Comparison of ENCODE assay signal across 14 mouse cellular contexts in genomic region chr17:44623271-44623670, GRCm38 (mm10).
A peak's percentile ranks its signal among the peaks of the same experiment; 100 is the strongest.
DNase-seq lines count a peak whose midpoint lies in the region; ATAC-seq and TF ChIP-seq lines count a peak whose summit lies in the region.
"Had no signal": no experiment of that assay in that cellular context is flagged by ENCODE, and none has a peak within 500 bp of the region (broad histone marks: within the 10 kb centered on the region; RNA-seq: fewer than 3 reads in every experiment).

No protein-coding gene starts in this region.

- no peaks in the 10 kb centered on the region for H3K36me3 ChIP-seq in heart, postnatal 0 days (replicated peaks; ENCODE audit: control insufficient read depth, insufficient read depth, low read length)
- no peaks in the 10 kb centered on the region for H3K36me3 ChIP-seq in lung, embryonic 15.5 days
- H3K36me3 ChIP-seq in embryonic facial prominence, embryonic 14.5 days (ENCODE audit: control insufficient read depth, insufficient read depth, low read length): no peaks in the 10 kb centered on the region
- H3K36me3 ChIP-seq in small intestine, adult 2 months (ENCODE audit: control insufficient read depth, insufficient read depth, low read length): no peaks in the 10 kb centered on the region
- H3K36me3 ChIP-seq: forebrain, embryonic 10.5 days; neural tube, embryonic 12.5 days had no signal

- H3K27me3 ChIP-seq in heart, postnatal 0 days (ENCODE audit: control insufficient read depth, insufficient read depth, low read length): no peaks in the 10 kb centered on the region
- no peaks in the 10 kb centered on the region for H3K27me3 ChIP-seq in lung, embryonic 15.5 days
- H3K27me3 ChIP-seq in embryonic facial prominence, embryonic 14.5 days (replicated peaks; ENCODE audit: control insufficient read depth, insufficient read depth, low read length): no peaks in the 10 kb centered on the region
- no peaks in the 10 kb centered on the region for H3K27me3 ChIP-seq in small intestine, adult 2 months (ENCODE audit: control insufficient read depth, insufficient read depth, low read length)
- H3K27me3 ChIP-seq: neural tube, embryonic 12.5 days had no signal

- no peaks in the 10 kb centered on the region for H3K4me1 ChIP-seq in heart, postnatal 0 days (ENCODE audit: control insufficient read depth, insufficient read depth)
- H3K4me1 ChIP-seq in lung, embryonic 15.5 days: peaks cover 16% of the 10 kb centered on the region; the same call in 1 of the 2 replicates
- peaks cover 12% of the 10 kb centered on the region for H3K4me1 ChIP-seq in embryonic facial prominence, embryonic 14.5 days (ENCODE audit: control insufficient read depth, insufficient read depth, low read length)
- H3K4me1 ChIP-seq in small intestine, adult 2 months (ENCODE audit: control insufficient read depth, insufficient read depth, insufficient read length, low read length): no peaks in the 10 kb centered on the region
- H3K4me1 ChIP-seq: neural tube, embryonic 12.5 days had no signal

- WGBS in heart, postnatal 0 days: 64% methylated on average over 8 of the region's 8 CpGs
- 19% methylated on average over 8 of the region's 8 CpGs for WGBS in lung, embryonic 15.5 days
- WGBS in embryonic facial prominence, embryonic 14.5 days: 39% methylated on average over 8 of the region's 8 CpGs
- 64% methylated on average over 8 of the region's 8 CpGs for WGBS in small intestine, adult 2 months

- no peaks in the 10 kb centered on the region for H3K9me3 ChIP-seq in heart, postnatal 0 days (replicated peaks; ENCODE audit: control insufficient read depth, low read length)
- no peaks in the 10 kb centered on the region for H3K9me3 ChIP-seq in lung, embryonic 15.5 days
- no peaks in the 10 kb centered on the region for H3K9me3 ChIP-seq in embryonic facial prominence, embryonic 14.5 days (ENCODE audit: control insufficient read depth, low read length)
- H3K9me3 ChIP-seq: neural tube, embryonic 12.5 days had no signal

- no peak for TF ChIP-seq CTCF in heart, postnatal 0 days (IDR thresholded peaks at IDR 0.05; ENCODE audit: low read depth)
- TF ChIP-seq CTCF in small intestine, adult 2 months (IDR thresholded peaks at IDR 0.05; ENCODE audit: extremely low read depth, insufficient read length, insufficient replicate concordance, low read depth, low read length): no peak

- intact Hi-C loops in heart, postnatal 14 days (cut with DNase I): no loop called here

- no peak overlapping the region; the same call in 1 of the 2 replicates for H3K4me3 ChIP-seq in heart, postnatal 0 days (ENCODE audit: low read depth, low read length)
- H3K4me3 ChIP-seq in lung, embryonic 15.5 days: no peak overlapping the region
- H3K4me3 ChIP-seq in embryonic facial prominence, embryonic 14.5 days (ENCODE audit: low read depth, low read length): no peak overlapping the region
- H3K4me3 ChIP-seq in small intestine, adult 2 months (ENCODE audit: low read depth, low read length): no peak overlapping the region
- H3K4me3 ChIP-seq: forebrain, embryonic 10.5 days; neural tube, embryonic 12.5 days had no signal

- no peak for TF ChIP-seq EP300 in heart, postnatal 0 days (IDR thresholded peaks at IDR 0.05; ENCODE audit: low read depth)

- no peak for ATAC-seq in heart, postnatal 0 days (ENCODE audit: insufficient read depth, low read depth)
- peak; percentile 13; the same call in 1 of the 2 replicates for ATAC-seq in lung, embryonic 15.5 days (ENCODE audit: borderline replicate concordance, extremely low read depth, low FRiP score, low TSS enrichment)
- ATAC-seq in embryonic facial prominence, embryonic 14.5 days (ENCODE audit: low read depth): no peak
- ATAC-seq: CD4-positive, CD25-positive, alpha-beta regulatory T cell, adult 4 months had no signal

- H3K27ac ChIP-seq in heart, postnatal 0 days (ENCODE audit: low read depth): no peak overlapping the region
- H3K27ac ChIP-seq in lung, embryonic 15.5 days: peak overlapping the region; percentile 65
- peak overlapping the region; percentile 53 for H3K27ac ChIP-seq in embryonic facial prominence, embryonic 14.5 days (replicated peaks; ENCODE audit: low read depth, low read length)
- peak overlapping the region; percentile 31; the same call in 1 of the 2 replicates for H3K27ac ChIP-seq in small intestine, adult 2 months (ENCODE audit: insufficient read depth, low read depth, low read length)
- H3K27ac ChIP-seq: forebrain, embryonic 10.5 days; neural tube, embryonic 12.5 days had no signal

- TF ChIP-seq POLR2A in small intestine, adult 2 months (IDR thresholded peaks at IDR 0.05; ENCODE audit: low read depth, low read length): no peak

- H3K4me2 ChIP-seq in heart, postnatal 0 days (ENCODE audit: low read depth, low read length): peak overlapping the region; percentile 15; the same call in 1 of the 2 replicates
- H3K4me2 ChIP-seq in lung, embryonic 15.5 days: peak overlapping the region; percentile 29
- H3K4me2 ChIP-seq in embryonic facial prominence, embryonic 14.5 days (ENCODE audit: low read depth, low read length): no peak overlapping the region
- H3K4me2 ChIP-seq: neural tube, embryonic 12.5 days had no signal

- no peak for DNase-seq in heart, postnatal 0 days (ENCODE audit: low spot score)
- DNase-seq in heart, postnatal 14 days: no peak
- DNase-seq in lung, adult 18-20 months: no peak
- peak; percentile 51 for DNase-seq in embryonic facial prominence, embryonic 14.5 days (ENCODE audit: low spot score)
- DNase-seq in thymus, postnatal 4 days: no peak
- DNase-seq: adrenal gland, postnatal 10 days; cerebellum, postnatal 10 days; kidney, postnatal 14 days; thymus, postnatal 25 days had no signal

- no peak overlapping the region for H3K9ac ChIP-seq in heart, postnatal 0 days (replicated peaks; ENCODE audit: low read depth, low read length)
- H3K9ac ChIP-seq in lung, embryonic 15.5 days: no peak overlapping the region
- H3K9ac ChIP-seq in embryonic facial prominence, embryonic 14.5 days (ENCODE audit: low read depth, low read length): no peak overlapping the region
- H3K9ac ChIP-seq: neural tube, embryonic 12.5 days had no signal
